Mouse (Mus musculus) yolk sac, embryonic 10.5 days (tissue): ENCODE measurements around the gene Fgd3.

ENCODE experiments used
- DNase-seq: peaks from one replicate; pipeline ENCODE4 v3.0.0-alpha.2; 2017; ENCODE audit warnings: low spot score

The Fgd3 gene

DNA sequence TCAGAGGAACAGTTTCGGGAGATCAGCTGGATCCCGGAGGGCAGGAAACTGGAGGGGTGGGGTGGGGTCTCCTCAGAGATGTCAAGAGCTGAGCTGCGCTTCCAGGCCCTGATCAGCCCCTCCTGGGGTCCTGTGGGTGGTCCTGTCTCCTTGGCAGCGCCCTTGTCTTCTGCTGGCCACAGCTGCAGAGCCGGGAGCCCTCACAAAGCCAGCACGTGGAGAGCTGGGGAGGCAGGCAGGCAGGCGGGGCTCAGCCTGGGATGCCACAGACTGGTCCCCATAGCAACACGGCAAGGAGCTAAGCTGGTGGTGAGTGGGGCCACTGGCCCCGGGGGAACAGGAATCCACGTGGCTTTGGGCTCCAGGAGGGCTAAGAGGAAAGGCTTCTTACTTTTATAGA, at the start of gene Fgd3:
TSS of gene Fgd3 (minus strand) at position 272 of the 400 bp plus-strand sequence.
- peak; percentile 45 for DNase-seq

DNA sequence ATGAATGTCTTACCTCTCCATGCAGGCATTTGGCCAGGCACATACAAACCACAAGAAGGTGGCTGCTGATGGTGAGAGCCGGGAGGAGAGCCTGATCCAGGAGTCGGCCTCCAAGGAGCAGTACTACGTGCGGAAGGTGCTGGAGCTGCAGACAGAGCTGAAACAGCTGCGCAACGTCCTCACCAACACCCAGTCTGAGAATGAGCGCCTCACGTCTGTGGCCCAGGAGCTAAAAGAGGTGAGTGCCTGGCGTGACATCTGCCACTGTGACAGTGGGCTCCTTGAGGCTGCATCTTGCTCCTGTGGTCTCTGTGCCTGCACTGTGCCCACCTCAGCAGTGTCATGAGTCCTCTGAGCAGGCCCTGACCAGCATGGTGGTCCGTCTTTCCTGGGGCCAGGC, 49.3 kb upstream of the Fgd3 start:
- DNase-seq: no peak

DNA sequence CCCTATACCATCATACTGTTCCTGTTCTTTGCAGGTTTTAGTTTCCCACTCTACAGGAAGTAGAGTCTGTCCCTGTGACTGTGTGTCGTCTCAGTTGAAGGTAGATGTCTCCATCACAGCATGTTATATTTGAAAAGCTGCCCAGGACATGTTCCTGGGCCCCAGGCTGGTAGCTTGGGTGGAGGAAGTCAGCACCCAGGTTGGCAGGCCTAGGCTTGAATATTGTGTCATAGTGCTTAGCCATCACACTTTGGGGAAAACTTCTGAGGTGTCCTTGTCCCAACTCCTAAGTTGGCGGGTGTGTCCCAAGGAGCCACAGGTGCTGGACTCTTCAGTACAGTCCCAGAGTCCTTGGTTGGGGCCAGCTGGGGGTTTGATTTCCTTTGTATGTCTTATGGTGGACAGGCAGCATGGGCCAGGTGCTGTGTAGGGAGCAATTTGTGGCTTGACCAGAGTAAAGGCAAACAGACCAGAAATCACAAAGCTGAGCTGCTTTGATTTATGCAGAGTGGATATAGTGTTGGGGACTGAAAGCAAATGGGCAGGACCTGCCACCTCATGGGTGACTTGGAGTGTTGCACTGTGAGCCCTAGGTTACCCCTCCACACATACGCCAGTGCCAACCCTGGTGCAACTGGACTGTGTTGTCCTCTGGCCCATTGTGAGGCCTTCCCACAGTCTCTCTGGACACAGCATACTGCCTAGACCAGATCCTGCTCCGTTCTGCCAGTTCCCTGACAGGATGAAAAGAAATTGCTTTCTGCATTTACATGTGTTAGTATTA, 47.7 kb upstream of the Fgd3 start:
- DNase-seq: no peak

DNA sequence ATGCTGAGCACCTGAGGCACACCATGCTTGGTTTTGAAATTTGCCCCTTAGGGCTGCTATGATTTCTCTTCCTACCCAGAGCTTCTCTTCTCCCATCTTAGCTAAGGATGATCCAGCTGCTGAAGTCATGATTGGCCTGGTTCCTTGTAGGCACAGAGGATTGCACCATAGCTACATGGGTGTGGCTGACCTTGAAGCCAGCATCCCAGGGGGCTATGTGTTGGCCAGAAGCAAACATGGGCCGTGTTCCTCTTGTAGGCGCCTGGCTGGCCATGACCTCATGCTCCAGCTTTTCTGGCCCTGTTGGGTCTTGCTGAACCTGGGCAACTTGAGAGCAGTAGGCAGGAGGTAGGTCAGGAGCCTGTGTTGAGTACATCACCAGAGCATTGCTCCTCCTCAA, 44.6 kb upstream of the Fgd3 start:
- DNase-seq: no peak

DNA sequence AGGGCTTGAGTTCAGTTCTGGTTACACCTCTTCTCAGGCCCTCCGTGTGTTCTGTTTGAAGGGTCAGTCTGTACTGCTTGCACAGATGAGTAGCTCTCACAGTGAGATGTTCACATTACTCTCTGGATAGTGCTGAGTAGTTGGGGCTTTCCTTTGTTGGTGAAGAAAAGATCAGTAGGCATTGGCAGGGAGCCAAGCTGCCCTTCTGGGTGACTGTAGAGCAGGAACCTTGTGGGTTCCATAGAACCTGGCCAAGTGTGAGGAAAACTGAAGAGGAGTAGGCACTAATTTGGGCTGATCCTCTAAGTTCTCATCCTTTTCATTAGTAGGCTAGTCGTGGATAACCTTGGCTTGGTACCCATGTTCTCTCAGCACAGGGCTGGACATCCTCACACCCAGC, 42.7 kb upstream of the Fgd3 start:
- no peak for DNase-seq

DNA sequence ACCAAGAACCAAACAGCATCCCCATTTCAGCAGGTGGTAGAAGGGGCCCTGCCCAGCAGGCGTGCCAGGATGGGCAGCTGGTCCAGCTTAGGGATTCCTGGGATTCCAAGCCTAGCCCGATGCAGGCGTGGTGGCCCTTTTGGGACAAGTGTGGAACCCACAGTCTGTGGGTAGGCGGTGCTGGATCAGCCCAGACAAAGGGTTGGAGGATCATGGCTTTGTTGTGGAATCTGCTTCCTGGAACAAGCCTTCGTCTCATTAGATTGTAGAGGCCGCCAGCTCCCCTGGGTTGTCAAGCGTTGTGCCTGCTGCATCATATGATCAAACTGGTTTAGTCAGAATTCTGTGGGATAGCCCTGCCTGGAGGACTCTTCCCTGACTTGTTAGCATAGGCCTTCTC, 42.3 kb upstream of the Fgd3 start:
- DNase-seq: no peak

DNA sequence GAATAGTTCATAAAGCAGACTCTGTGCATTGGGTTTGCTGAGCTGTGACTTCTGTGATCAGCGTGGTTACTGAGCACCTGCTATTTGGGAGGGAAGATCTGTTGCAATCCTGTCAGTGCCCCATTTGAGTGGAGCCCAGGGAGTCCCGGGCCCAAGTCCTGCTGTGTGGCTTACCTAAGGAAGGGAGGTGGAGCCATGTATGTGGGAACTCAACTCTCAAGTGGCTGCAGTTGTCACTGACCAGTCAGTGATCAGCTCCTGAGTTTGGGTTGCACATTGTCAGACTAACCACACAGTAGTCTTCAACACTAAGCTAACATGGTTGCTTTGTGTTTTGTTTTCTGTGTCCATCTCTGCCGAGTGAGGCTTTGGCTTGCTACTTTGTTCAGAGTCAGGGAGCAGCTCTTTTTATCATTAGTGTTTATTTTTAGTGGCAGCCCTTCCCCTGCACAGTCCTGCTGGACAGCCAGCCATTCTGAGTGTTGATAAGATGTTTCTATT, 40.8 kb upstream of the Fgd3 start:
- DNase-seq: no peak

DNA sequence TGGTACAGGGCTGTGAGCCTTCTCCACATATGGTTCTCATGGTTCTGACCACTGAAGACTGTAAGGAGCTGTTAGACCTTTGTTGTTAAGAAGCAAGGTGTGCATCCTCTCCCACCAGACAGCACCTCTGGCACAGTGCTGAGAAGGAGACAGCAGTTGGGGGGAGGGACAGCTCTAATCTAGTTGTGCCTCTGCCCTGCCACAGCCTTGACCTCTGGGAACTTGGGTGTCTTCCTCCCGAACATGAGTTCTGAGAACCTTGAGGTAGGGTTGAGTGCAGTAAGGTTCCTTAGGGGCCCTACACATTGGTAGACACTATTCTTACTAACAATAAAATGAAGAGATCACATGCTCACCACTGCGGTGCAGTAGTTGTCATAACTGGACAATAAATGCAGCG, 38.1 kb upstream of the Fgd3 start:
- DNase-seq: no peak

DNA sequence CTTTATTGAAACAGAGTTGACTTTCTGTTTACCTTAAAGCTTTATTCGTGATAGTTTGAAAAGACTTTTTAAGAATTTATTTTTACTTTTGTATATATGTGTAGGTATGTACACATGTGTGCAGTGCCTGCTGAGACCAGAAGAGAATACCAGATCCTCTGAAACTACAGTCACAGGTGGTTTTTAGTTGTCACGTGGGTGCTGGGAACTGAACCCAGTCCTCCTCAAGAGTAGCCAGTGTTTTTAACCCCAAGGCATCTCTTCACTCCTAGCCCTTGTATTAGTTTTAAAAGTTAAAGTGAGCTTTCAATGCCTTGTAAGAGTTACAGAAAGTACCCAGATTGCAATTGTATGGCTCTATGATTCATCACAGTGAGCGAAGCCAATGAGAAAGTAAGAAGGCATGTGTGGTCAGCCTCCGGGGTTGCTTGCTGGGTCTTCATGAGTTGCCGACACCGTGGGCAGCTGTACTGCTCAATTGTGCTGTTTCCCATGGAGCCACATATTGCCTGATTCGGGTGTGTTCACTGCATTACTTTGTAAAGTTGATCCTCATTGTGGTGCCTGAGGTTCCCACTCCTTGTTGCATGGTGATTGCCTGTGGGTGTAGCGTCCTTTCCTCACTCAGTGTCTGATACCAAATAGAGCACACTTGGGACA, 37.4 kb upstream of the Fgd3 start:
- DNase-seq: no peak

DNA sequence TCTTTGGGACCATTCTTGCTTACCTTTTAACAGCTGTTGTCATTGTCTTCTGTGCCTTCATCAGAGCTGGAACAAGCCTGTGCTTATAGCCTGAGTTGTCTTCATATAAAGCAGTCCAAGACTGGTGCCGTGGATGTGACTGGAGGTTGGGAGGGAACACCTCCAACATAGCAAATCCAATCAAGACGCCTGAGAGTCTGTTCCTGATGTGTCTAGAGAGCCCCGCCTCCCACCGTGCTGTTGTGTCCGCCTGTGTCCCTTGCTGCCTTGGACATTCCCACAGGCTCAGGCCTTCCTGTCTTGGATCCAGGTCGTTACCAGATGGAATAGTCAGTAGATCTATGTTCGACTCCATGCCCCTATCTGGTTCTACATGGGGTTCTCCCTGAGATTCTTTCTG, 36.0 kb upstream of the Fgd3 start:
- no peak for DNase-seq

DNA sequence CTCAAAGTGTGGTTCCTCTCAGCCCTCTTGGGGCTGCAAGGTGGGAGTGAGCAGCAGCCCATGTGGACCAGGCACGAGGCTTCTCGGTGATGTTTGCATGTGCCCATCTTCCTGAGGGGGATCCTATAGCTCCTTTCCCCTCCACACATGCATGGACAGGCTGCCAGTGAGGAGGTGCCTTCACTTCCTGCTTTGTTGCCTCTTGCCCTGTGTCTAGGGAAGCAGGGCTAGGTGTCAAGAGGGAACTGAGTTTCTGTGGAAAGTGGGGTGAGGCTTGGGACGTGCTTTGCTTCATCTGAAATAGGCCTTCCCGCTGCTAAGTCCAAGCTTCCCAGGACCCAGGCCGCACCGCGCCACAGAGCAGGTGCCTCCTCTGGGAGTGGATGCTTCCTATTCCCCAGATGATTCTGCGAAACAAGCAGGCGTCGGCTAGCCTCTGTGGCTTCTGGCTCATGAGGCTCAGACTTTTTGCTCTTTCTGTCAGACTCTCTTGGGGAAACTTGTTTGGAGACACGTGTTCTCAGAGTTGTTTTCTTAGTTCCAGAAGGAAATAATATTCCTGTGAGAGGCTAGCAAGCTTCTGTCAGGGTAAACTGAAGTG, 35.5 kb upstream of the Fgd3 start:
- DNase-seq: no peak

DNA sequence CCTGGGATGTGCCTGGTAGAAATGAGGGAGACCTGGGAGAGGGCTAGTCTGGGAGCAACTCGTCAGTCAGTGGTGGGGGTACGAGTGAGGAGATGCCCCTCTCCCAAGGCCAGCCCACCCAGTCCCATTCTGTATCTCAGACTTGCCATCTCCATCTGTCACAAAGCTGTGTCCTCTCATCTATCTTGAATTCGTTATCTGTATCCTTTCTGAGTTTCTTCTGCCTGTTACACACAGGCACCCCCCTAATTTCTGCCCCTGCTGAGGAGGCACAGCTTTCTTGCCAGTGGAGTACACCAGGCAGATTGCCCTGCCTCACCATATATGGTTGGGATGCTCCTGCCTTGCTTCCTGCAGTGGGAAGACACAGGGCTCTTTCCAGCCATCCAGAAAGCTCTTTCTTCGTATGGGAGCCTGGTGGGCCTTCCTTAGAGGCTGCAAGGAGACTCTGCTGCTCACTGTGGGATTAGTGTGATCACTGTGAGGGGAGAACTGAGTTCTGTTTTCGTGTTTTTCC, 33.9 kb upstream of the Fgd3 start:
- DNase-seq: no peak

DNA sequence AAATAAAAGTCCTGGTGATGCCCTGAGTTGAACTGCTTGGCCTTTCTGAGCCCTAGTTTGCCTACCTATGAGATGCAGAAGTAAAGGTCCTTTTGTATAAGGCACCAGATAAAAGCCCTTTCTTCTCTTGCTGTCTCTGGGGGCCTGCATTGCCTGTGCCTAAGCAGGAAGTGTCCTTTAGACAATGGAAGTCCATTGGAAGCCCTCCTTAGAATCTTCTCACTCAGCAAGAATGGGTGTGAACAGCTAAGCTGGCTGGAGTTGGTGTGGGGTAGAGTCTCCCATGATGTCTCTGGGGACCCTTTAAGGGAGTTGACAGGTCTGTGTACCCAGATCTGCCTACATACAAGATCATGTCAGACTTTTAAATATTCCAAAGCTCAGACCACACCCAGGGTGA, 33.3 kb upstream of the Fgd3 start:
- no peak for DNase-seq

DNA sequence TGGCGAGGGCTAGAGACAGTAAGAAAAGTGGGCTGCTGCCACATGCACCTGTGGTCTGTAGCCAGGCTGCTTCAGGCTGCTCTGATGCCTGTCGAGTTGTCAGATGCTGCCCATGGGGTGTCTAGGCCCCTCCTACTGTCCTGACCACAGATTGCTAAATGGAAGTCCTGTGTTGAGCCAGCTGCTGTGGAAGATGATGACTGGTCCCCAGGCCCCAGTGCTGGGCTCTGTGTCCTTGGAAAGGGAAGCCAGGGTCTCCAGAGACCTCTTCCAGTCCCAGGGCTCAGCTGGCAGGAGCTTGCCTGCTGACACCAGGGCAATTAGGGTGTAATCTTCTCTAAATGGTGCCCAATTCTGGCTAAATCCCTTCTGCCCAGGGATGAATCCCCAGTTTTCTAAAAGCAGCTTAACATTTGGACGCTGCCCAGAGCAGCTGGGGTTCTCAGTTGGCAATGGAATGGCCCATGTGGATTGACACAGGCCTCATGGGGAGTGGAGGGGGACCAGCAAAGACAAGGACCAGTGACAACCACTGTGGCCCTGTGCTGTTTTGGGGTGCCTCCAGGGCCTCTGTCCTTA, 32.6 kb upstream of the Fgd3 start:
- DNase-seq: no peak

DNA sequence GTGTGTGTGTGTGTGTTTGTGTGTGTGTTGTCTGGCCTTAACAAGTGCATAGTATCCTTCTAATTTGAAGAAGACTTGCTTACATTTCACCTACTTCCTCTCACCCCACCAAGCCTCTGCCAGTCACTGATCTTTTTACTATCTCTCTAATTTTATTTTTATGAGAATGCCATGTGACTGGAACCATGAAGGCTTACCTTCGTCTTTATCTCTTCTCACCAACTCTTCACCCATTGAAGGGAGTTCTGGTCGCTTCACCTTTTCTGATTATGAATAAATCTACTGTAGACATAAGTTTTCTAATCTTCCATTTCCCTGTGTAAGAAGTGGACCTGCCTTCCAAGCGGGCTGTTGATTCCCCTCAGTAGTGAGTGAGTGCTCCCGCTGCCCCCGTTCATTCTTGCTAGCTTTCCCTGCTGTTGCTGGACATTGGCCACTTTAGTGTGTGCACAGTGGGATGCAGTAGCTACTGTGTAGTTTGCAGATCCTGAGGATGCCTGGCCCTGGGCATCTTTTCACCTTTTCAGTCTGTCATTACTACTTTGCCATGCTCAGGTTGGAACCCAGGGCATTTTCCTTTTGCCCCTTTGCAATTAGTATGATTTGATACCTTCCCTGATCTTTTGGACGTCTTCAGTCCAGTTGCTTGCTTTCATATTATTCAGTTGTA, 29.9 kb upstream of the Fgd3 start:
- no peak for DNase-seq

DNA sequence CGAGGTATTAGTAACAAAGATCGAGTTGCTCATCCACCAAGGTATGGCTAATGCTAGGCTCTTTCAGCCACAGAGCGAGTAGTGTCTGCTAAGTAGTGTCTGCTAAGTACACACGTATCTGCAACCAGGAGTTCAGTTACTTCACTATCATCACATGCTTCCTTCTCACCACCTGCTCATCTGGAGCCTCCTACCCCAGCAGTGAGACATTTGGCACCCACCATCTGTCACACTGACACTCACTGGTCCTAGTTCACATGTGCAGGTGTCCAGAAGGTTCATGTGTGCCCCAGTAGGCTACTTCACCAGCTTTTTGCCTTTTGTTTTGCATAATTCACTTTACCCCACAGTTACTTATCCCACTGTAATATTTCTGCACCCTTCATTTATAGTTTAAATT, 29.2 kb upstream of the Fgd3 start:
- DNase-seq: no peak

DNA sequence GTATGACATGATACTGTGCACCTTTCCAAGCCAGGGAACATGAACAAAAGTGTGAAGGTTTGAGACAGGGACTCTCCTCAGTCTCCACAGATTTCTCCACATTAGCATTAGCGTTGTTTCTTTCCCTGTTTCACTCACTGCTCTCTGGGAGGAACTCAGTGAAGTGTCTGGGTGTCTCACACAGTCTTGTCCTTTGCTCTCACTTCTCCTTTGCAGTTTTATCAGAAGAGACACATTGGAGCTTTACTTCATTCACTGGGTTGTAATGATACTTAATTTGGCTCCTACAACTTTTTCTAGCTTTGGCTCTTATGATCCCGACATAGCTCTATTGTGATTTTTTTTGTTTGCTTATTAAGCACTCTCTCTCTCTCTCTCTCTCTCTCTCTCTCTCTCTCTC, 28.4 kb upstream of the Fgd3 start:
- DNase-seq: no peak

DNA sequence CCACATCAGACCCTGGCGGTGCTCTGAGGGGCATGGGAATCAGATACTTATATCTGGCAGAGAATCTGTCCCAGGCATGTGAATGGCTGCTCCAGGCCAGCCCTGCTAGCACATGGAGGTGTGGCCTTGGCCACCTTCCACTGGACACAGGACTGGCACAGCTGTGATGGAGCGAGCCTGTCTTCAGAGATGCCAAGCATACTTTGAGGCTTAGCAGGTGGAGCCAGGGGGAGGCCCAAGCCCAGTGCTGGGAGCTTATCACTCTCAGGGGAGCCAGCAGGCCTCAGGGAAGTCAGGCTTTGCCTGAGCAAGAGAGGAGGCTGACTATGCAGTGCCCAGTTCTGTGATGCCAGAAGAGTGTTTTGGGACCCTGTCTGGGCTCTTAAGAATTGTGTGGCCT, 25.4 kb upstream of the Fgd3 start:
- no peak for DNase-seq

DNA sequence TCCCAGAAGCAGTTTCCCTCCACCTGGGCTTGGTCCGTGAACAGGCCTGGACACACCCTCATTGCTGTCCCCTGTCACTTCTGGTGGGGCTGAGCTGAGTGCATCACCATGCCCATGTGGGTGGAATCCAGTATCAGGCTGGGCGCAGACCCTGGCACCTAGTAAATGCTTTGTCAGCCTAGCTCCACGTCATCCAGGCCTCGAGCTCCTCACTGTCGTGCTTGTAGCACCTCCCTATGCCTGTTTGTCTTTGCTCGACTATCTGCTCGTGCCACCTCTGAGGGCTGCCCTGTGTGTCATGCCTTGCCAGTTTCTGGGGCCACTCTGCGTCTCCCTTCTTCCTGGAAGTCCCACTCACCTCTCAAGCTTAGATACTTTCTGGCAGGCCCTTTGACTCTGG, 24.5 kb upstream of the Fgd3 start:
- DNase-seq: no peak

DNA sequence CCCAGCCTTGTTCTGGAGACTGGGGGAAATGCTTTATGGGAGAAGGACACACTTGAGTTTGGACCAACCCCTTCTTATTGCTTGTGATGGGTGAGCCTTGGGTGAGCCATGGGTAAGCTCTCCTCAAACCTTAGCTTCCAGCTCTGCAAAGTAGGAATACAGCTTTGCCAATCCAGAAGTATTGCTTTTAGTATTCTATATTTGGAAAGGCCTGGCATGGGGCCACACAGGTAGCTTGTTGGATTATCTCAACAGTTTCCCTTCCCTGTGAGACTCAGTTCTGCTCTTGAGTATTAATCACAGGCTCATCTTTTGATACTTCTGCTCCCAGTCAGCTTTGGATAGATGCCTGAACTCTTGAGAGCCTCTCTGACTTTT, 22.6 kb upstream of the Fgd3 start:
- DNase-seq: no peak

DNA sequence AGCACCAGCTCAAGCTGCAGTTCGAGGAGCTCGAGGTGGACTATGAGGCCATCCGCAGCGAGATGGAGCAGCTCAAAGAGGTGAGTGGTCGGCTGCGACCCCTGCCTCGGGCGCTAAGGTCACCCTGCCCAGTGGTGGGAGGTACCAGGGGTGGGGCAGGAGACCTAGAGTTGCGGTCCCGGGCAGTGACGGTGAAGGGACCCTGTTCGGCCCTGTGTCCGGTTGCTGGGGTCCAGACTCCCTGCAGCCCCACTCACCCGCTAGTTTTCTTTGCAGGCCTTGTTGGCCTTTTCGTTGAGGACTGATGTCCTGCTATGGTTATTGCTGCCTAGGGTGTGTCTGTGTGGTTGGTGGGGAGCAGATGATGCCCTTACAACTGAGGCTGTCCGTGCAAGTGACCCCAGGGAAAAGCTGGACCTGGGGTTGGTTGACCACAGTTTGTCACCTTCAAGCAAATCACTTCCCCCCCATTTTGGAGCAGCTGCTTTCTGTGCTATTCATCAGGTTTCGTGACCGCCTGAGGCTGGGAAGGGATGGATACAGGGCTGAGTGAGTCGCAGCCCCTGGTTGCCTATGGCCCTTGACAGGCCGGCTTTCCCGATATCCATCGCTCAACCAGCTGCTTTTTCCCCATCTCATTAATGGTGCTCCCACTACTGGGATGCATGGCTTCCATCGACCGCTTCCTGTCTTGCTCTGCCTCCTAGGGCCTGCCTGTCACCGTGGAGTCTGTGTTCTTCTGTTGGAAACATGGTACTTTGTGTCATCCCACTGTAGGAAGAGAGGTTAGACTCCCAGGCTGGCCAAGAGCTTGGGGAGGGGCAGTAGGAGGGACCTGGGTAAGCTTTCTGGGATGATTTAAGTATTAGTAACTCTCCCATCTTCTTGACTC, 22.0 kb upstream of the Fgd3 start:
- DNase-seq: no peak
